17 mouse cellular contexts compared by ENCODE assay signal in genomic region chr1:125945136-125945535, GRCm38 (mm10). TPM values are rescaled to one million over a fixed set of nuclear protein-coding genes. Genes with fewer than 3 reads are reported as not detected.
DNase-seq lines count a peak whose midpoint lies in the region; TF ChIP-seq lines count a peak whose summit lies in the region.
"Had no signal": no experiment of that assay in that cellular context is flagged by ENCODE, and none has a peak within 500 bp of the region (broad histone marks: within the 10 kb centered on the region; RNA-seq: fewer than 3 reads in every experiment).

No protein-coding gene starts in this region.

- intact Hi-C loops in left cerebral cortex, postnatal 4 days (cut with DNase I) = no loop called here
- intact Hi-C loops in left cerebral cortex, postnatal 36 days (cut with DNase I) = no loop called here

- peak overlapping the region; percentile 68 for H3K27ac ChIP-seq in layer of hippocampus, adult 2 months
- H3K27ac ChIP-seq: neural tube, embryonic 13.5 days had no signal

- H3K4me3 ChIP-seq in layer of hippocampus, adult 2 months = no peak overlapping the region
- H3K4me3 ChIP-seq: erythroblast, embryonic 14.5 days; neural tube, embryonic 13.5 days had no signal

- DNase-seq in left cerebral cortex, adult 18-20 months (ENCODE audit: low spot score in 2 of 2) = peak; percentile 32 to 40
- DNase-seq in left cerebral cortex, postnatal 4 days = no peak
- peak; percentile 12 to 34 for DNase-seq in frontal cortex, adult 2 months (ENCODE audit: extremely low spot score in 1 of 2, low spot score in 1 of 2)
- peak; percentile 64 to 77 for DNase-seq in layer of hippocampus, adult 2 months (ENCODE audit: low spot score in 2 of 2)
- DNase-seq in left cerebral cortex, postnatal 36 days (ENCODE audit: low spot score in 2 of 2) = peak; percentile 36 to 54
- no peak for DNase-seq in spleen, postnatal 10 days (ENCODE audit: low spot score in 2 of 2)
- no peak for DNase-seq in embryo, embryonic 11 days
- DNase-seq in thymus, postnatal 25 days = no peak
- DNase-seq: heart, adult 18-20 months; heart, postnatal 36 days; kidney, postnatal 4 days; liver, postnatal 0 days; midbrain, embryonic 14.5 days had no signal

- no peak for TF ChIP-seq CTCF in layer of hippocampus, adult 2 months (conservative IDR thresholded peaks at IDR 0.05)

RNA-seq across cellular contexts. Expression of gene Lypd1, which starts 32.2 kb away (rescaled TPM):
- 10 to 100 TPM; 72.3 to 99.1 TPM for total RNA-seq in left cerebral cortex, adult 18-20 months (2021)
- total RNA-seq in left cerebral cortex, postnatal 4 days (2021) = 10 to 100 TPM; 58.3 to 66.4 TPM
- 64.1 and 74.4 TPM in 2 replicates for polyA plus RNA-seq in frontal cortex, adult 2 months (2012; rRNA removed)
- 10 to 100 TPM; 89.0 to 90.0 TPM for total RNA-seq in layer of hippocampus, adult 2 months (2021)
- 100 to 1,000 TPM in 1 of 2 experiments, 10 to 100 TPM in 1; 97.8 to 104 TPM for total RNA-seq in left cerebral cortex, postnatal 36 days (2021)
- total RNA-seq: common myeloid progenitor, adult 5-6 weeks had no signal
- polyA plus RNA-seq: CD4-positive, CD25-positive, alpha-beta regulatory T cell, adult 4 months; erythroblast, embryonic 14.5 days had no signal

Comparison
In these comparisons a context has a peak if more than half of its experiments do, and no peak if none do; other contexts are left out.
1. DNase-seq: peak in left cerebral cortex, adult 18-20 months (2 of 2), frontal cortex, adult 2 months (2 of 2), layer of hippocampus, adult 2 months (2 of 2) and left cerebral cortex, postnatal 36 days (2 of 2); none in left cerebral cortex, postnatal 4 days (single experiment), spleen, postnatal 10 days (0 of 2), embryo, embryonic 11 days (single experiment) and thymus, postnatal 25 days (single experiment).